Mouse (Mus musculus) heart, embryonic 12.5 days (tissue): ENCODE data around the gene Borcs7. TPM values are rescaled to one million over a fixed set of nuclear protein-coding genes. Genes with fewer than 3 reads are reported as not detected.

ENCODE experiments used
- ATAC-seq: fragments of 200-750 bp; cut with Nextera tagmentation; 2 replicates; pipeline ENCODE4 v1.8.0; 2017; ENCODE audit warnings: moderate TSS enrichment, moderate library complexity; ENCODE audit not compliant: insufficient number of reproducible peaks, low FRiP score
- H3K27ac ChIP-seq: fragments of 300-500 bp; sonication (generic); 2 replicates; pipeline ENCODE4 v1.5.1; 2016; ENCODE audit warnings: mild to moderate bottlenecking, moderate library complexity; ENCODE audit not compliant: poor library complexity, severe bottlenecking
- H3K27me3 ChIP-seq: fragments of 300-500 bp; sonication (generic); replicated peaks from 2 replicates; pipeline ENCODE4 v1.6.1; 2016; ENCODE audit warnings: mild to moderate bottlenecking, moderate library complexity
- H3K36me3 ChIP-seq: fragments of 300-500 bp; sonication (generic); 2 replicates; pipeline ENCODE4 v1.6.1; 2016; ENCODE audit warnings: mild to moderate bottlenecking, moderate library complexity
- H3K4me1 ChIP-seq: fragments of 300-500 bp; sonication (generic); replicated peaks from 2 replicates; pipeline ENCODE4 v1.6.1; 2016; ENCODE audit warnings: mild to moderate bottlenecking
- H3K4me2 ChIP-seq: fragments of 300-500 bp; sonication (generic); 2 replicates; pipeline ENCODE4 v1.6.1; 2016; ENCODE audit warnings: mild to moderate bottlenecking, moderate library complexity
- H3K4me3 ChIP-seq: fragments of 300-500 bp; sonication (generic); 2 replicates; pipeline ENCODE4 v1.5.1; 2016; ENCODE audit warnings: mild to moderate bottlenecking
- H3K9ac ChIP-seq: fragments of 300-500 bp; sonication (generic); 2 replicates; pipeline ENCODE4 v1.6.1; 2016; ENCODE audit warnings: mild to moderate bottlenecking, moderate library complexity
- H3K9me3 ChIP-seq: fragments of 300-500 bp; sonication (generic); replicated peaks from 2 replicates; pipeline ENCODE4 v1.6.1; 2016; ENCODE audit warnings: mild to moderate bottlenecking, moderate library complexity
- WGBS: fragments of 180-500 bp; shearing (Covaris S2); methylation state at CpG from one replicate; pipeline ENCODE4 v1.1.7; 2016; 5-methylcytosine and 5-hydroxymethylcytosine counted together
- polyA plus RNA-seq: library from polyadenylated mRNA; unstranded; fragments of >200 nt; fragmentation: Nextera tagmentation; extraction: Ambion mirVana; gene quantifications from 2 replicates; pipeline ENCODE4 v1.2.1, GENCODE M21; 2016

Borcs7 gene
- polyA plus RNA-seq, 1 experiment from 2014 or later = 16.3 TPM

- H3K36me3 ChIP-seq = peaks cover 54% of the 10 kb centered on the region
- H3K4me2 ChIP-seq = no peak overlapping the region
- H3K4me1 ChIP-seq = peaks cover 48% of the 10 kb centered on the region
- WGBS = 91% methylated on average over 14 of the region's 14 CpGs
- H3K27me3 ChIP-seq = no peaks in the 10 kb centered on the region
- no peak overlapping the region for H3K9ac ChIP-seq
- no peaks in the 10 kb centered on the region for H3K9me3 ChIP-seq
- no peak overlapping the region for H3K27ac ChIP-seq
- H3K4me3 ChIP-seq = no peak overlapping the region
- ATAC-seq = no peak
Measured at GRCm38 (mm10) chr19:46648565-46648964, 41.1 kb upstream of the Borcs7 start.

- no peak for ATAC-seq
- peaks cover 25% of the 10 kb centered on the region for H3K4me1 ChIP-seq
- no peak overlapping the region for H3K4me2 ChIP-seq
- no peak overlapping the region for H3K4me3 ChIP-seq
- no peaks in the 10 kb centered on the region for H3K27me3 ChIP-seq
- no peak overlapping the region for H3K27ac ChIP-seq
- H3K36me3 ChIP-seq = peaks cover 81% of the 10 kb centered on the region
- H3K9ac ChIP-seq = no peak overlapping the region
- H3K9me3 ChIP-seq = no peaks in the 10 kb centered on the region
- 44% methylated on average over 5 of the region's 5 CpGs for WGBS
Measured at GRCm38 (mm10) chr19:46653188-46653587, 36.5 kb upstream of the Borcs7 start.

- Histone ChIP-seq H3K9ac (no peak overlapping the region), H3K4me1 (peaks cover 25% of the 10 kb centered on the region), H3K4me2 (no peak overlapping the region), H3K36me3 (peaks cover 77% of the 10 kb centered on the region), H3K9me3 (no peaks in the 10 kb centered on the region), H3K27ac (no peak overlapping the region), H3K27me3 (no peaks in the 10 kb centered on the region), H3K4me3 (no peak overlapping the region)
- 93% methylated on average over 14 of the region's 14 CpGs for WGBS
- ATAC-seq = no peak; the same call in 1 of the 2 replicates
Measured at GRCm38 (mm10) chr19:46653616-46654235, 36.0 kb upstream of the Borcs7 start.

- Histone ChIP-seq H3K27me3 (no peaks in the 10 kb centered on the region), H3K9me3 (no peaks in the 10 kb centered on the region), H3K4me3 (no peak overlapping the region), H3K4me2 (no peak overlapping the region), H3K36me3 (peaks cover 62% of the 10 kb centered on the region), H3K9ac (no peak overlapping the region), H3K27ac (peak overlapping the region; percentile 25; the same call in 1 of the 2 replicates), H3K4me1 (peaks cover 41% of the 10 kb centered on the region)
- no peak for ATAC-seq
- 86% methylated on average over 10 of the region's 10 CpGs for WGBS
Measured at GRCm38 (mm10) chr19:46655626-46656025, 34.1 kb upstream of the Borcs7 start.

GRCm38 (mm10) chr19:46656151-46656840, 33.4 kb upstream of the Borcs7 start:
- no peaks in the 10 kb centered on the region for H3K27me3 ChIP-seq
- no peak overlapping the region for H3K4me3 ChIP-seq
- no peak overlapping the region for H3K4me2 ChIP-seq
- H3K9me3 ChIP-seq = no peaks in the 10 kb centered on the region
- 85% methylated on average over 21 of the region's 21 CpGs for WGBS
- H3K4me1 ChIP-seq = peaks cover 48% of the 10 kb centered on the region
- peaks cover 62% of the 10 kb centered on the region for H3K36me3 ChIP-seq
- no peak for ATAC-seq
- peak overlapping the region; percentile 25; the same call in 1 of the 2 replicates for H3K27ac ChIP-seq
- H3K9ac ChIP-seq = no peak overlapping the region

- ATAC-seq = no peak
Measured at GRCm38 (mm10) chr19:46657339-46658020, 32.2 kb upstream of the Borcs7 start.

GRCm38 (mm10) chr19:46658348-46658747, 31.4 kb upstream of the Borcs7 start:
- H3K4me1 ChIP-seq = peaks cover 55% of the 10 kb centered on the region
- peaks cover 47% of the 10 kb centered on the region for H3K36me3 ChIP-seq
- WGBS = 95% methylated on average over 7 of the region's 7 CpGs
- H3K4me2 ChIP-seq = no peak overlapping the region
- no peak overlapping the region for H3K9ac ChIP-seq
- no peak overlapping the region for H3K27ac ChIP-seq
- no peak for ATAC-seq
- no peaks in the 10 kb centered on the region for H3K9me3 ChIP-seq
- no peak overlapping the region for H3K4me3 ChIP-seq
- H3K27me3 ChIP-seq = no peaks in the 10 kb centered on the region

More at GRCm38 (mm10) chr19:46657339-46658020, 32.2 kb upstream of the Borcs7 start:
- Histone ChIP-seq H3K4me1 (peaks cover 56% of the 10 kb centered on the region), H3K36me3 (peaks cover 53% of the 10 kb centered on the region), H3K9me3 (no peaks in the 10 kb centered on the region), H3K4me3 (no peak overlapping the region), H3K4me2 (no peak overlapping the region), H3K27me3 (no peaks in the 10 kb centered on the region), H3K9ac (no peak overlapping the region), H3K27ac (no peak overlapping the region)
- 90% methylated on average over 3 of the region's 3 CpGs for WGBS

- 53% methylated on average over 9 of the region's 9 CpGs for WGBS
- H3K36me3 ChIP-seq = peaks cover 42% of the 10 kb centered on the region
- H3K4me1 ChIP-seq = peaks cover 53% of the 10 kb centered on the region
- H3K9me3 ChIP-seq = no peaks in the 10 kb centered on the region
- no peak overlapping the region for H3K4me3 ChIP-seq
- no peak overlapping the region for H3K4me2 ChIP-seq
- H3K9ac ChIP-seq = no peak overlapping the region
- ATAC-seq = no peak
- H3K27me3 ChIP-seq = no peaks in the 10 kb centered on the region
- 0 out of 2 replicates have a peak overlapping the region, but pooled peaks have one; percentile 1 for H3K27ac ChIP-seq
Measured at GRCm38 (mm10) chr19:46658851-46659250, 30.9 kb upstream of the Borcs7 start.

GRCm38 (mm10) chr19:46661511-46661910, 28.2 kb upstream of the Borcs7 start:
- no peak overlapping the region for H3K4me3 ChIP-seq
- H3K9ac ChIP-seq = no peak overlapping the region
- H3K27ac ChIP-seq = no peak overlapping the region
- 49% methylated on average over 4 of the region's 4 CpGs for WGBS
- peaks cover 15% of the 10 kb centered on the region for H3K36me3 ChIP-seq
- no peaks in the 10 kb centered on the region for H3K27me3 ChIP-seq
- peak; percentile 40; the same call in 1 of the 2 replicates for ATAC-seq
- no peaks in the 10 kb centered on the region for H3K9me3 ChIP-seq
- no peak overlapping the region for H3K4me2 ChIP-seq
- H3K4me1 ChIP-seq = peaks cover 51% of the 10 kb centered on the region

- peaks cover 8% of the 10 kb centered on the region for H3K36me3 ChIP-seq
- H3K27ac ChIP-seq = no peak overlapping the region
- WGBS = 71% methylated on average over 8 of the region's 8 CpGs
- ATAC-seq = no peak
- no peak overlapping the region for H3K4me3 ChIP-seq
- H3K9me3 ChIP-seq = no peaks in the 10 kb centered on the region
- peaks cover 45% of the 10 kb centered on the region for H3K4me1 ChIP-seq
- no peaks in the 10 kb centered on the region for H3K27me3 ChIP-seq
- no peak overlapping the region for H3K4me2 ChIP-seq
- no peak overlapping the region for H3K9ac ChIP-seq
Measured at GRCm38 (mm10) chr19:46662214-46662613, 27.5 kb upstream of the Borcs7 start.

GRCm38 (mm10) chr19:46662784-46663183, 26.9 kb upstream of the Borcs7 start:
- H3K27ac ChIP-seq = no peak overlapping the region
- no peak overlapping the region for H3K4me2 ChIP-seq
- H3K9ac ChIP-seq = no peak overlapping the region
- peaks cover 4% of the 10 kb centered on the region; the same call in 1 of the 2 replicates for H3K36me3 ChIP-seq
- ATAC-seq = no peak
- H3K4me1 ChIP-seq = peaks cover 49% of the 10 kb centered on the region
- 77% methylated on average over 6 of the region's 6 CpGs for WGBS
- H3K27me3 ChIP-seq = no peaks in the 10 kb centered on the region
- H3K9me3 ChIP-seq = no peaks in the 10 kb centered on the region
- H3K4me3 ChIP-seq = no peak overlapping the region
